Mouse (Mus musculus) embryonic facial prominence, embryonic 12.5 days (tissue): Measurements from ENCODE around the gene Zfp804a. TPM values are rescaled to one million over a fixed set of nuclear protein-coding genes. Genes with fewer than 3 reads are reported as not detected.

Source experiments
- ATAC-seq: fragments of 200-750 bp; cut with Nextera tagmentation; 2 replicates; pipeline ENCODE4 v1.8.0; 2017; ENCODE audit not compliant: insufficient number of reproducible peaks, insufficient read depth, low FRiP score, low TSS enrichment
- H3K27ac ChIP-seq: fragments of 300-500 bp; sonication (generic); 2 replicates; pipeline ENCODE4 v1.5.1; 2016; ENCODE audit warnings: mild to moderate bottlenecking
- H3K27me3 ChIP-seq: fragments of 300-500 bp; sonication (generic); 2 replicates; pipeline ENCODE4 v1.6.1; 2016; ENCODE audit warnings: mild to moderate bottlenecking, moderate library complexity
- H3K36me3 ChIP-seq: fragments of 300-500 bp; sonication (generic); 2 replicates; pipeline ENCODE4 v1.6.1; 2016; ENCODE audit warnings: mild to moderate bottlenecking
- H3K4me1 ChIP-seq: fragments of 300-500 bp; sonication (generic); 2 replicates; pipeline ENCODE4 v1.6.1; 2016
- H3K4me2 ChIP-seq: fragments of 300-500 bp; sonication (generic); replicated peaks from 2 replicates; pipeline ENCODE4 v1.6.1; 2016; ENCODE audit warnings: mild to moderate bottlenecking, moderate library complexity
- H3K4me3 ChIP-seq: fragments of 300-500 bp; sonication (generic); 2 replicates; pipeline ENCODE4 v1.5.1; 2016; ENCODE audit warnings: mild to moderate bottlenecking
- H3K9ac ChIP-seq: fragments of 300-500 bp; sonication (generic); 2 replicates; pipeline ENCODE4 v1.6.1; 2016; ENCODE audit warnings: mild to moderate bottlenecking, moderate library complexity
- H3K9me3 ChIP-seq: fragments of 300-500 bp; sonication (generic); 2 replicates; pipeline ENCODE4 v1.6.1; 2016; ENCODE audit warnings: mild to moderate bottlenecking, moderate library complexity
- WGBS: fragments of 180-500 bp; shearing (Covaris S2); methylation state at CpG from one replicate; pipeline ENCODE4 v1.1.7; 2016; 5-methylcytosine and 5-hydroxymethylcytosine counted together
- polyA plus RNA-seq: library from polyadenylated mRNA; unstranded; fragments of >200 nt; fragmentation: Nextera tagmentation; extraction: Ambion mirVana; gene quantifications from 2 replicates; pipeline ENCODE4 v1.2.1, GENCODE M21; 2016

Zfp804a gene
- polyA plus RNA-seq, 1 experiment from 2014 or later, result 0.59 TPM

- Histone ChIP-seq H3K9ac (no peak overlapping the region), H3K9me3 (no peaks in the 10 kb centered on the region), H3K36me3 (no peaks in the 10 kb centered on the region), H3K4me3 (no peak overlapping the region), H3K4me2 (no peak overlapping the region), H3K27ac (no peak overlapping the region), H3K27me3 (no peaks in the 10 kb centered on the region), H3K4me1 (no peaks in the 10 kb centered on the region)
- 82% methylated on average over 2 of the region's 2 CpGs for WGBS
- ATAC-seq, result no peak
Measured at GRCm38 (mm10) chr2:82282591-82283269, 229.7 kb downstream of the Zfp804a start.

DNA sequence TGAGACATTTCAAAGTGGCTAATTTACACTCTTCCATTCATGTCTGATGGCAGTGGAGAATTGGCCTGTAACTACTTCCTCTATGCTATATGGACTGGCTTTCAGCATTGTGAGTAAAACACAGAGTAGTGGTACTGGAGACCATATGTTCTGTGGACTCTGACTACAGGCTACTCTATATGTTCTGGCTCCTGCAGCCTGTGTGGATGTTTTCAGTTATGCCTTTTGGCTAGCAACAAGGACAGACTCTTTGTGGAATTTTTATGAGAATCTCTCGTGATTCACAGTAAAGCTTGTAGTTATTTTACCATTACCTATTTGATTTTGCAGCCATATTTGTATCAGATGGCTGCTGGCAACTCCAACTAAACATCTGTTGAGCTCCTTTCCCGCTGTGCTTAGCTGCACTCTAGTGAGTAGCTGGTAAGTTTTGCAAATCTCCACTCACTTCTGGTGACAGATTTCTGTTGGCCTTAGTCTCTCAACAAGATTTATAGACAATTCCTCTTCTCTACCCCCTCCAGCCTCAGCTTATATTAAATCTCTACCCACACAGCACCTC, 242.0 kb downstream of the Zfp804a start:
- Histone ChIP-seq H3K4me2 (no peak overlapping the region), H3K27ac (no peak overlapping the region), H3K27me3 (no peaks in the 10 kb centered on the region), H3K36me3 (no peaks in the 10 kb centered on the region), H3K4me1 (no peaks in the 10 kb centered on the region), H3K9me3 (no peaks in the 10 kb centered on the region), H3K4me3 (no peak overlapping the region), H3K9ac (no peak overlapping the region)
- 74% methylated on average over 2 of the region's 2 CpGs for WGBS
- ATAC-seq, result no peak
